Mouse (Mus musculus) MEL (cell line): ENCODE measurements at regions not wholly inside any gene's neighbourhood (a gene's known extent, or its start where the extent isn't known, plus 50 kb on each side); places are given as distances from the start of the nearest gene placed in this dataset.

Experiments used
- DNase-seq: peaks from one replicate; pipeline ENCODE4 v3.0.0; 2011; ENCODE audit warnings: low read depth, low spot score
- H3K27ac ChIP-seq: 2 replicates; pipeline ENCODE4 v1.5.1; 2012; ENCODE audit warnings: low read depth, mild to moderate bottlenecking, control low read depth, low read length, moderate library complexity; ENCODE audit not compliant: control insufficient read depth
- H3K27me3 ChIP-seq, 2 experiments: fragments of 150-350 bp in 1 of 2; sonication (generic) in 1 of 2; 2 replicates each; pipeline ENCODE4 v1.6.1; 2012; ENCODE audit warnings: low read length in 2 of 2, mild to moderate bottlenecking in 2 of 2, improper control_type of control experiment in 1 of 2, moderate library complexity in 1 of 2; ENCODE audit not compliant: insufficient read depth in 2 of 2, control insufficient read depth in 1 of 2
- H3K36me3 ChIP-seq, 2 experiments: 2 replicates each; pipeline ENCODE4 v1.6.1; 2012 to 2014; ENCODE audit warnings: low read length in 2 of 2, improper control_type of control experiment in 1 of 2, inconsistent platforms in 1 of 2, mild to moderate bottlenecking in 1 of 2; ENCODE audit not compliant: insufficient read depth in 2 of 2, control insufficient read depth in 1 of 2
- H3K4me1 ChIP-seq, 2 experiments: fragments of 150-350 bp in 1 of 2; sonication (generic) in 1 of 2; 2 replicates each; pipeline ENCODE4 v1.6.1; 2012; ENCODE audit warnings: low read length in 2 of 2, improper control_type of control experiment in 1 of 2, mild to moderate bottlenecking in 1 of 2; ENCODE audit not compliant: insufficient read depth in 2 of 2, control insufficient read depth in 1 of 2
- H3K4me3 ChIP-seq, 2 experiments: fragments of 150-350 bp in 1 of 2; sonication (generic) in 1 of 2; 2 replicates each; pipeline ENCODE4 v1.5.1; 2012; ENCODE audit warnings: low read depth in 2 of 2, low read length in 2 of 2, mild to moderate bottlenecking in 2 of 2, moderate library complexity in 2 of 2, control low read depth in 1 of 2, improper control_type of control experiment in 1 of 2; ENCODE audit not compliant: control insufficient read depth in 1 of 2, insufficient read depth in 1 of 2
- H3K79me2 ChIP-seq: 2 replicates; pipeline ENCODE4 v1.6.1; 2012; ENCODE audit warnings: mild to moderate bottlenecking, low read length, moderate library complexity; ENCODE audit not compliant: control insufficient read depth, poor library complexity, insufficient read depth
- H3K9ac ChIP-seq: 2 replicates; pipeline ENCODE4 v1.6.1; 2012; ENCODE audit warnings: low read depth, mild to moderate bottlenecking, control low read depth, low read length, moderate library complexity; ENCODE audit not compliant: control insufficient read depth, poor library complexity, severe bottlenecking
- H3K9me3 ChIP-seq: fragments of 150-350 bp; sonication (generic); replicated peaks from 2 replicates; pipeline ENCODE4 v1.6.1; 2012; ENCODE audit warnings: mild to moderate bottlenecking, low read length, improper control_type of control experiment, moderate library complexity; ENCODE audit not compliant: insufficient read depth
- BHLHE40 ChIP-seq: IDR thresholded peaks from 2 replicates; pipeline ENCODE4 v1.6.1; 2012; ENCODE audit warnings: low read depth, mild to moderate bottlenecking, inconsistent platforms, low read length, improper control_type of control experiment, borderline replicate concordance
- CHD2 ChIP-seq: IDR thresholded peaks from 2 replicates; pipeline ENCODE4 v1.6.1; 2011; ENCODE audit warnings: low read length, improper control_type of control experiment
- CTCF ChIP-seq, 3 experiments: IDR thresholded peaks in 2 of 3; conservative IDR thresholded peaks in 1 of 3; 2 replicates each; pipeline ENCODE4 v1.5.1; 2011 to 2012; ENCODE audit warnings: low read length in 3 of 3, low read depth in 2 of 3, mild to moderate bottlenecking in 2 of 3, improper control_type of control experiment in 1 of 3, inconsistent platforms in 1 of 3, mixed read lengths in 1 of 3, moderate library complexity in 1 of 3; ENCODE audit not compliant: control insufficient read depth in 1 of 3, insufficient read depth in 1 of 3, poor library complexity in 1 of 3, severe bottlenecking in 1 of 3
- E2F4 ChIP-seq: IDR thresholded peaks from 2 replicates; pipeline ENCODE4 v1.6.1; 2011; ENCODE audit warnings: low read depth, low read length, improper control_type of control experiment, borderline replicate concordance
- EP300 ChIP-seq, 2 experiments: IDR thresholded peaks; 2 replicates each; pipeline ENCODE4 v1.6.1; 2011; ENCODE audit warnings: improper control_type of control experiment in 2 of 2, low read length in 2 of 2, low read depth in 1 of 2, mild to moderate bottlenecking in 1 of 2
- ETS1 ChIP-seq: IDR thresholded peaks from 2 replicates; pipeline ENCODE4 v1.6.1; 2012; ENCODE audit warnings: low read depth, mild to moderate bottlenecking, inconsistent platforms, low read length, improper control_type of control experiment, moderate library complexity
- HCFC1 ChIP-seq: IDR thresholded peaks from 2 replicates; pipeline ENCODE4 v1.6.1; 2012; ENCODE audit warnings: low read depth, mild to moderate bottlenecking, inconsistent platforms, low read length, improper control_type of control experiment, moderate library complexity
- JUND ChIP-seq: IDR thresholded peaks from 2 replicates; pipeline ENCODE4 v1.6.1; 2011; ENCODE audit warnings: low read depth, mild to moderate bottlenecking, improper control_type of control experiment, low read length
- KAT2A ChIP-seq: conservative IDR thresholded peaks from 2 replicates; pipeline ENCODE4 v1.6.1; 2012; ENCODE audit warnings: low read depth, low read length, improper control_type of control experiment, inconsistent platforms
- MAFK ChIP-seq: IDR thresholded peaks from 2 replicates; pipeline ENCODE4 v1.6.1; 2011; ENCODE audit warnings: low read depth, mild to moderate bottlenecking, low read length, improper control_type of control experiment, borderline replicate concordance
- MAZ ChIP-seq: IDR thresholded peaks from 2 replicates; pipeline ENCODE4 v1.6.1; 2012; ENCODE audit warnings: low read depth, mild to moderate bottlenecking, inconsistent platforms, low read length, improper control_type of control experiment
- MYB ChIP-seq: IDR thresholded peaks from 2 replicates; pipeline ENCODE4 v1.6.1; 2011; ENCODE audit warnings: mild to moderate bottlenecking, low read depth, low read length, improper control_type of control experiment
- MYC ChIP-seq: IDR thresholded peaks from 2 replicates; pipeline ENCODE4 v1.6.1; 2011; ENCODE audit warnings: low read depth, mild to moderate bottlenecking, low read length, improper control_type of control experiment, moderate library complexity
- NRF1 ChIP-seq: IDR thresholded peaks from 2 replicates; pipeline ENCODE4 v1.6.1; 2014; ENCODE audit warnings: low read depth, mild to moderate bottlenecking, inconsistent platforms, low read length, improper control_type of control experiment, moderate library complexity; ENCODE audit not compliant: poor library complexity, insufficient read depth, severe bottlenecking
- POLR2A ChIP-seq, 2 experiments: IDR thresholded peaks; 2 replicates each; pipeline ENCODE4 v1.6.1; 2011 to 2012; ENCODE audit warnings: low read length in 2 of 2, mild to moderate bottlenecking in 2 of 2, control low read depth in 1 of 2, improper control_type of control experiment in 1 of 2, low read depth in 1 of 2, moderate library complexity in 1 of 2; ENCODE audit not compliant: control insufficient read depth in 1 of 2, insufficient read depth in 1 of 2, poor library complexity in 1 of 2
- SMC3 ChIP-seq: IDR thresholded peaks from 2 replicates; pipeline ENCODE4 v1.6.1; 2011; ENCODE audit warnings: low read depth, low read length, improper control_type of control experiment
- TAL1 ChIP-seq: IDR thresholded peaks from 2 replicates; pipeline ENCODE4 v1.6.1; 2012; ENCODE audit warnings: mild to moderate bottlenecking, inconsistent platforms, low read length, moderate library complexity, mixed read lengths
- TBP ChIP-seq: IDR thresholded peaks from 2 replicates; pipeline ENCODE4 v1.8.0; 2011; ENCODE audit warnings: low read depth, low read length, improper control_type of control experiment
- TCF12 ChIP-seq: IDR thresholded peaks from 2 replicates; pipeline ENCODE4 v1.6.1; 2014; ENCODE audit warnings: low read depth, mild to moderate bottlenecking, inconsistent platforms, low read length, improper control_type of control experiment, moderate library complexity
- USF1 ChIP-seq: IDR thresholded peaks from 2 replicates; pipeline ENCODE4 v1.6.1; 2014; ENCODE audit warnings: low read depth, mild to moderate bottlenecking, inconsistent platforms, low read length, improper control_type of control experiment, moderate library complexity
- USF2 ChIP-seq, 2 experiments: IDR thresholded peaks; 2 replicates each; pipeline ENCODE4 v1.6.1; 2011 to 2012; ENCODE audit warnings: improper control_type of control experiment in 2 of 2, low read length in 2 of 2, borderline replicate concordance in 1 of 2, inconsistent platforms in 1 of 2, low read depth in 1 of 2, mild to moderate bottlenecking in 1 of 2; ENCODE audit not compliant: insufficient read depth in 1 of 2
- ZC3H11A ChIP-seq: IDR thresholded peaks from 2 replicates; pipeline ENCODE4 v1.6.1; 2012; ENCODE audit warnings: low read depth, mild to moderate bottlenecking, inconsistent platforms, low read length, improper control_type of control experiment
- ZKSCAN1 ChIP-seq: IDR thresholded peaks from 2 replicates; pipeline ENCODE4 v1.6.1; 2012; ENCODE audit warnings: low read depth, mild to moderate bottlenecking, inconsistent platforms, low read length, improper control_type of control experiment, moderate library complexity
- ZNF384 ChIP-seq: IDR thresholded peaks from 2 replicates; pipeline ENCODE4 v1.6.1; 2012; ENCODE audit warnings: low read depth, mild to moderate bottlenecking, inconsistent platforms, low read length, improper control_type of control experiment

GRCm38 (mm10) chr17:75641010-75641498 is 89.3 kb upstream of the Fam98a start:
- DNase-seq, result no peak
- no peaks in the 10 kb centered on the region for H3K4me1 ChIP-seq
- H3K9me3 ChIP-seq, result no peaks in the 10 kb centered on the region
- H3K36me3 ChIP-seq, result no peaks in the 10 kb centered on the region
- H3K27ac ChIP-seq, result no peak overlapping the region
- H3K9ac ChIP-seq, result no peak overlapping the region
- H3K79me2 ChIP-seq, result no peaks in the 10 kb centered on the region
- H3K4me3 ChIP-seq, result no peak overlapping the region
- TF ChIP-seq EP300 (IDR thresholded peaks at IDR 0.05; ENCODE audit: low read depth in 1 of 2, low read length in 2 of 2) (no peak), TCF12 (no peak), TAL1 (no peak), ETS1 (no peak), ZKSCAN1 (no peak), SMC3 (no peak), POLR2A (IDR thresholded peaks at IDR 0.05; ENCODE audit: control insufficient read depth in 1 of 2, insufficient read depth in 1 of 2, low read depth in 1 of 2, low read length in 2 of 2, poor library complexity in 1 of 2) (no peak), MAFK (no peak)
- no peaks in the 10 kb centered on the region for H3K27me3 ChIP-seq

DNA sequence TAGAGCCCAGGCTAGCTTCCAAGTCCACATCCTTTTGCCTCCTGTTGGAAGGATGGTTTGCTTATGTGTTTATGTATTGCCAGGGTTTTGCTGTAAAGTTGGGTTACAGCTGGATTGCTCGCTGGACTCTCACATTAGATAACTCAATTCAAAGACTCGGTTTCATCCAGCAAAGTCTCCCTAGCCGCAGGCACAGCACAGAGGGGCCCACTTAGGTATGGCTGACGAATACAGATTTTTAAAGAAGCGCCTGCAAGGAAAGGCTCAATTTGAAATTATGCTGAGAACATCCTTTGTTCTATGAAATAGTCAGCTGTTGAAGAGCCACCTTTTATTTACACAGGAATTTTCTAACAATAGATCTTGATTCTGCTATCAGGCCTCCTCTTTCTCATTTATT is 88.8 kb upstream of the Fam98a start:
- H3K36me3 ChIP-seq, result no peaks in the 10 kb centered on the region
- no peak overlapping the region for H3K4me3 ChIP-seq
- H3K9ac ChIP-seq, result no peak overlapping the region
- no peaks in the 10 kb centered on the region for H3K9me3 ChIP-seq
- H3K27ac ChIP-seq, result no peak overlapping the region
- TF ChIP-seq ZNF384 (no peak), MAZ (no peak), CTCF (IDR thresholded peaks at IDR 0.05 in 2 of 3, conservative IDR thresholded peaks at IDR 0.05 in 1 of 3; ENCODE audit: control insufficient read depth in 1 of 3, insufficient read depth in 1 of 3, low read depth in 2 of 3, low read length in 3 of 3, poor library complexity in 1 of 3, severe bottlenecking in 1 of 3) (no peak), MYB (no peak), HCFC1 (no peak), JUND (no peak), MAFK (no peak), USF2 (IDR thresholded peaks at IDR 0.05; ENCODE audit: borderline replicate concordance in 1 of 2, insufficient read depth in 1 of 2, low read depth in 1 of 2, low read length in 2 of 2) (no peak), KAT2A (no peak), ZC3H11A (no peak), BHLHE40 (no peak), TBP (no peak), MYC (no peak), CHD2 (no peak), USF1 (no peak), ETS1 (no peak), E2F4 (no peak), ZKSCAN1 (no peak), POLR2A (IDR thresholded peaks at IDR 0.05; ENCODE audit: control insufficient read depth in 1 of 2, insufficient read depth in 1 of 2, low read depth in 1 of 2, low read length in 2 of 2, poor library complexity in 1 of 2) (no peak), NRF1 (no peak)
- no peaks in the 10 kb centered on the region for H3K79me2 ChIP-seq
- H3K4me1 ChIP-seq, result no peaks in the 10 kb centered on the region
- no peak for DNase-seq
- no peaks in the 10 kb centered on the region for H3K27me3 ChIP-seq
